Mouse (Mus musculus): ENCODE measurements around the gene Opa3. TPM values are rescaled to one million over a fixed set of nuclear protein-coding genes. Genes with fewer than 3 reads are reported as not detected.
A peak's percentile ranks its signal among the peaks of the same experiment; 100 is the strongest.
"Not testable (repeated sequence)": the region's sequence is repeated elsewhere in the genome, so short reads cannot be mapped to it uniquely, and the experiment has no call there.

Opa3 gene
- total RNA-seq, 4 experiments from 2014 or later, result 40.2 to 46.7 (median 43.1) TPM

DNA sequence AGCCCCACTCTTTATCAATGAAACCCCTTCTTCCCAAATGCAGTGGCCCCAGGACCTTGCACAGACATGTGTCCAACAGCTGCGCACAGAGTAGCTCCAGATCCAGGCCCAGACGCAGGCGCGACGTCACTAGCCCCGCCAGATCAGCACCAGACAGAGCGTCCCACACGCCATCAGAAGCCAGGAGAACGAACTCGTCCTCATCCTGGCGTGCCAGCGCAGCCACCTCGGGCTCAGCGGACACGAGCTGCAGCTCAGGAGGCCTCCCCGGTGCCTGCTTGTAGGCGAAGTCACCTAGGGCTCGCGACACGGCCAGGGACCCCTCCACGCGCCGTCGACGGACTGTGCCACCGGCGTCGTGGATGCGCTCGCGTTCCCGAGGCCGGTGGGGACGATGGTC lies 50.9 kb downstream of the Opa3 start:
- no peak for DNase-seq (ENCODE audit: low spot score in 2 of 2)

DNA sequence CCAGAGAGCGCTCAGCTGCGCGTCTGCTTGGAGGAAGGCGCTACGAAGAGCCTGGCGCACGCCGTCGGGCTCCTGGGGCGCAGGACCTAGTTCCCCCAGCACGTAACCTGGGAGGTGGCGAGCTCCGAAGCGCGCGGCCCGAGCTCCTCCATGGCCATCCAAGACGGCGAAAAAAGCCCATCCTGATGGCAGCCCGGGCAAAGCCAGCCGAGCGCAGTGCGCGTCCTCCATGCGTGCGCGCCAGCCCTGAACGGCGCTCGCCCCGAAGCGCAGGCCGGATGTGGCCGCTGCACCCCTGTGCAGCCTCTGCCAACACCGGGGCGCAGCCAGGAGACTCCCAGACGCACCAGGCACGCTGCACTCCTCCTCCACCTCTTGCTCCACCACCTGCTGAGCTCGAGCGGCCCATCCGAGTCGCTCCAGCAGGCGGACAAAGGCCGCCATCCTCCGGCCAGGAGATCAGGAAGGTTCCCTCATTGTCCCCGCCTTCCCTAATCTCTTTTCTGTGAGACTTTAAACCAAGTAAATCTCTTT lies 51.5 kb downstream of the Opa3 start, which contains the start of gene Ppm1n:
TSS of gene Ppm1n (minus strand) at position 484 of the 534 bp plus-strand sequence.
- DNase-seq (ENCODE audit: low spot score in 2 of 2), result no peak

DNA sequence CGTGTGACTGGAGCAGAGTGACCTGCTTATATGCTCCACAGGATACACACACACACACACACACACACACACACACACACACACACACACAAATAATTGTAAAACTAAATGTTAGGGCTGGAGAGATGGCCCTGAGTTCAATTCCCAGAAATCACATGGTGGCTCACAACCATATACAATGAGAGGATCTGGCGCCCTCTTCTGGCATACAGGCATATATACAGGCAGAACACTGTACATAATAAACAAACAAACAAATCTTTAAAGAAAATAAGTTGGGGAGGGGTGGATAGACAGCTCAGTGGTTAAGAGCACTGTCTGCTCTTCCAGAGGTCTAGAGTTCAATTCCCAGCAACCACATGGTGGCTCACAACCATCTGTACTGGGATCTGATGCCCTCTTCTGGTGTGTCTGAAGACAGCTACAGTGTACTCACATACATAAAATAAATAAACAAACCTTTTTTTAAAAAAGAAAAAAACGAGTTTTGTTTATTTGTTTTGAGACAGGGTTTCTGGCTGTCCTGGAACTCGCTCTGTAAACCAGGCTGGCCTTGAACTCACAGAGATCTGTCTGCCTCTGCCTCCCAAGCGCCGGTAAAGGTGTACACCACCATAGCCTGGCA lies 53.7 kb downstream of the Opa3 start:
- not testable (repeated sequence) for DNase-seq (ENCODE audit: low spot score in 2 of 2)

DNA sequence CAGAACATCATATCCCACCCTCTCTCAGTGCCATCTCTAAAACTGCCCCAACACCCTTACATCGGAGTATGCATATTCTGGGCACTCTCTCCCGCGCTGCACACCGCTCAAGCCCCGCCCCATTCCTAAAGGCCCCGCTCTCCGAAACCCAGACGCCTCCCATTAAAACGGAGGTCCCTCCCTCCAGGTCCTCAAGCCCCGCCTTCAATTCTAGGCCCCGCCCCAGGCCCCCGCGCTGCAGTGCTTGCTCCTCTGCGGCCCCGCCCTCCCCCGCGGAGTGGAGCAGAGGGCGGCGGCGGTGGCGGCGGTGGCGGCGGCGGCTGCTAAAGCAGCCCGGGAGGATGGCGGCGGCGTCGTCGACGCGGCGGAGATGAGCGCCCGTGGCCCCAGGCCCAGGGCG lies 54.3 kb downstream of the Opa3 start, which contains the start of gene Rtn2:
TSS of gene Rtn2 (plus strand) at position 240 of the 400 bp plus-strand sequence.
- DNase-seq (ENCODE audit: low spot score in 2 of 2), result peak; percentile 56 to 75

DNA sequence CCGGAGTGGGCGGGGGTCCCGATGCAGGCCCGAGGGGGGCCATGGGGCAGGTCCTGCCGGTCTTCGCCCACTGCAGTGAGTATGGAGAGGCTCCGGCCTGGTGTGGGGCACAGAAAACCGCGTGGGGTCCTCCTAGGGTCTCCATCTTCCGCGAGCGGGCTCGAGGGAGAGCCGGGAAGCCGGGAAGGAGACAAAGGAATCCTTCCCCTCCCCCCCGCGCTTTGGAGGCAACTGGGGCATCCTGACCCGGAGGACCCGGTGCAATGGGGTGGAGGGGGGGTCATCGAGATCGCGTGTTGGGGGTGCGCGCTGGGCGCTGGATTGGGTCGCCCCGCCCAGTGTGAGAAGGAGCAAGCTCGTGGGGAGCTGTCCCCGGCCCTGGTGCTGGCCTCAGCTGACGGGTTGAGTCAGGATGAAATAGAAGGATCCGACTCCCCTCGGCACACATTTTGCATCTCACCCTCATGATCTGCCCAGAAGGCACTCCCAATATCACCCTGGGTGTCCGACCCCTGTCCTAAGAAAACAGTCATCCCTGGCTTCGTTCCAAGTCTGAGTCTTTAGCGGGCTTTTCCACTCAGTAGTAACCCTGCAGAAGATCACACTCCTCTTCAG lies 54.8 kb downstream of the Opa3 start:
- DNase-seq (ENCODE audit: low spot score in 2 of 2), result peak in 1 of 2 experiments; percentile 50

DNA sequence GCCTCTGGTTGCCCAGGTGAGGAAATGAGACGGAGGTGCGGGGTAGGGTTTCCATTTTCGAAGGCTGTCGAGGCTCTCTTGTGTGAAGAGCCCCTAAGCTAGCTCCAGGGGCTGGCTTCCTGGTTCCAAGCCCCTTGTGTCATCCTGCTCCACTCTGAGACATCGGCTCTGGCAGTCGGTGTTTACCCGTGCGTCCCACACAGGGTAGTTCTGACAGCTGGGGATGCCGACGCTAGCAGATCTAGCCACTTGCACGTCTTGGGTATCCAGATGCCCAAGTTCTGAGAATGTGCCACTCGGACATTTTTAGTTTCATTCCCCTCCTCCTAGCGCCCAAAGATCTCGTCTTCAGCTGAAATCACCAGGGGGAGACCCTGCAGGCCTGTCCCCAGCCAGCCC lies 55.3 kb downstream of the Opa3 start:
- DNase-seq (ENCODE audit: low spot score in 2 of 2), result no peak

DNA sequence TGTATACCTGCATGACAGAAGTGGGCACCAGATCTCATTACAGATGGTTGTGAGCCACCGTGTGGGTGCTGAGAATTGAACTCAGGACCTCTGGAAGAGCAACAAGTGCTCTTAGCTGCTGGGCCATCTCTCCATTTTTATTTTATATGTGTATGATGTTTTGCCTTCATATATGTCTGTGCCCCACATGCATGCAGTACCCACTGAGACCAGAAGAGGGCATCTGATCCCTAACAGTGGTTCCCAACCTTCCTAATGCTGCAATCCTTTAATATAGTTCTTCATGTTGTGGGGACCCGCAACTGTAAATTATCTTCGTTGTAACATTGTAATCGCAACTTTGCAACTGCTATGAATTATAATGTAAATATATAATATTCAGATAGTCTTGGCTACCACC lies 56.6 kb downstream of the Opa3 start:
- peak in 1 of 2 experiments; percentile 34 for DNase-seq (ENCODE audit: low spot score in 2 of 2)

DNA sequence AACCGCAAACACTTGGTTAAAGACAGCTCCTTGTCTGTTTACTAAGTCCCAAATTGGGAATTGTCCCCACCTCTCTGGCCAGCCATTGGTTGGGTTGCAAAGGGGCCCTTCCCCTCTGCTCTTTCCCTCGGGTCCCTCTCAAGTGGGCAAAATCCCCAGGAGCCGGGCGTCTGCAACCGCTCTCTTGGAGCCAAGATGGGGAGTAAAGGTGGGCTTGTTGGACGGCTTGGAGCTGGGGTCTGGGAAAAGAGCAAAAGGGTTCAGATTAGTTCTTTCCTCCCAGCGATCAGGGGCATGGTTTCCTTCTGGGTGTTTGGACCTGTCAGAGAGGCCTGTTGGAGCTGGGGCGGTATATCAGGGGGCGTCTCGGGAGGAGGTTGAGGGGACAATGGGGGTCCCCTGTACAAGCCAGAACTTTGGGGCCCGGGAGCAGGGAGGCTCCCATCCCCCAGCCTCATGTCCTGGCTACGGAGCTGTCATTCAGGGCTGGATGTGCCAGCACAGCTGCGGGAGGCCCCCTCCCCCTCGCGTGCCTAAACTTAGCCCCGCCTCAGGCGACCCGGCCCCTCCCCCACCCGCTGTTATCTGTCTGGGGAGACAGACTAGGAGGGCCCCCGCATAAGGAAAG lies 62.9 kb downstream of the Opa3 start:
- DNase-seq (ENCODE audit: low spot score in 2 of 2), result no peak

DNA sequence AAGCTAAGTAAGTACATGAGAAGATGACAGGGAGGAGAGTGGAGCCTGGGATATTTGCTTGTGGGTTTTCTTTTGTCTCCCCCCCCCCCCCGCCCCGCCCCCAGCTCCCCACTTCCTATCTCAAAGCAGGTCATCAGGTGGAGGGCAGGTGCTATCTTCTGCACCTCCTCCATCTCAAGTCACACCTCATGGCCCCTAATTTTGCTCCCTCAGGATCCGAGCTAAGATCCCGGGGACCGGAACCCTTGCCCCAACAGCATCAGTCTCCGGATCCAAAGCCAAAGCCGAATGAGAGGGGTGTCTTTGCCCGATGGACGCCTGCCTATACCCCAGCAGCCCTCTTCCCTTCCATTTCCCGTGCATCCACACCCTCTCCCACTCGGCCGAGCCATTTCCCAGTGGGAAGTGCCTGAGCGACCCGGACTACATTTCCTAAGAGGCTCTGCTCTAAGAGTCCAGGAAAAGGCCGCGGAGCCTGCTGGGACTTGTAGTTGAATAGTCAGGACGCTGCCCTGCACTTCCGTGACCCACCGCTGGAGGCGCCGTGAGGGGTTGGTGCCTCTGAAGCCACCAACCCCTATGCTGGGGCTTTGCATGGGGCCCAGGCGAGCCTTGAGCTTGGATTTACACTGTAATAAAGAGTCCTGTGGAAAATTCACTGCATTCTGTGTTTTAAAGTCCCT lies 67.5 kb downstream of the Opa3 start:
- peak; percentile 92 to 98 for DNase-seq (ENCODE audit: low spot score in 2 of 2)

DNA sequence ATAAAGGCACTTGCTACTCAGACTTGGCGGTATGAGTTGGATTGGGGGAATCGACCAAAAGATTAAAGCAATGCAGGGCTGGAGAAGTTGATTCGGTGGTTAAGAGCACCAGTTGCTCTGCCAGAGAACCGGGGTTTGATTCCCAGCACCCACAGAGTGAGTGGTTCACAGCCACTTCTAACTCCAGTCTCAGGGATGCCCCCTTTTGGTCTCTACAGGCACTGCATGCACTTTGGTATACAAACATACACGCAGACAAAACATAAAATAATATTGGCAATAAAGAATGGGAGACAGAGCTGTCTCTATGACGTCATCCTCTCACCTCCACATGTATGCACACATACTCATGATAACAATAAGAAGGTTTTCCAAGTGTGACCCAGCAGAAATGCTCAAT lies 68.9 kb downstream of the Opa3 start:
- no peak for DNase-seq (ENCODE audit: low spot score in 2 of 2)

DNA sequence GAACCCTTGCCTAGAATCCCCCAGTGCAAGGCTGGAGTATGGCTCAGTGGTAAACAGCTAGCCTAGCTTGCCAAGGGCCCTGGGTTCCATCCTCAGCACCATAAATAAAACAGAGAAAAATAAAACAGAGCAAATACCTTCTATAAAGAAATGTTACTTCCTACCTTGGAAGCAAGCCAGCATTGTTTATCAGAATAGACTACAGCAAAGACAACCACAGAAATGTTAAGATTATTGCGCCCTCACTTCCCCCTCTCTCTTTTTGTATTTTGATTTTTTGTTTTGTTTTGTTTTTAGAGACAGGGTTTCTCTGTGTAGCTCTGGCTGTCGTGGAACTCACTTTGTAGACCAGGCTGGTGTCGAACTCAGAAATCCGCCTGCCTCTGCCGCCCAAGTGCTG lies 69.7 kb downstream of the Opa3 start:
- DNase-seq (ENCODE audit: low spot score in 2 of 2), result no peak

DNA sequence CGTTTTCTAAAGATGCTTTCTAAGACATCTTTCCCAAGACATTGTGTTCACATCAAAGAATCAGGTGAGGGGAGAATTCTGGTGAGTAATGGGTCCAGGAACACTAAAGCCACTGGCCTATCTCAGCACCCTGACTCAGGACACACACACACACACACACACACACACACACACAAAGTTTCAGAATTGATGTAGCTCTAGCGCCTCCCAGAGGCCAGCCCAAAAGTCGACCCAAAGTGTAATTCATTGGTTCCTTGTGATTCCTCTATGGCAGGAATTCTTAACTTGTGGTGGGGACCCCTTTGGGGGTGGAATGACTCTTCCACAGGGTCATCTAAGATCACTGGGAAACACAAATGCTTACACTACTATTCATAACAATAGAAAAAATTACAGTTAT lies 71.1 kb downstream of the Opa3 start:
- DNase-seq (ENCODE audit: low spot score in 2 of 2), result no peak

DNA sequence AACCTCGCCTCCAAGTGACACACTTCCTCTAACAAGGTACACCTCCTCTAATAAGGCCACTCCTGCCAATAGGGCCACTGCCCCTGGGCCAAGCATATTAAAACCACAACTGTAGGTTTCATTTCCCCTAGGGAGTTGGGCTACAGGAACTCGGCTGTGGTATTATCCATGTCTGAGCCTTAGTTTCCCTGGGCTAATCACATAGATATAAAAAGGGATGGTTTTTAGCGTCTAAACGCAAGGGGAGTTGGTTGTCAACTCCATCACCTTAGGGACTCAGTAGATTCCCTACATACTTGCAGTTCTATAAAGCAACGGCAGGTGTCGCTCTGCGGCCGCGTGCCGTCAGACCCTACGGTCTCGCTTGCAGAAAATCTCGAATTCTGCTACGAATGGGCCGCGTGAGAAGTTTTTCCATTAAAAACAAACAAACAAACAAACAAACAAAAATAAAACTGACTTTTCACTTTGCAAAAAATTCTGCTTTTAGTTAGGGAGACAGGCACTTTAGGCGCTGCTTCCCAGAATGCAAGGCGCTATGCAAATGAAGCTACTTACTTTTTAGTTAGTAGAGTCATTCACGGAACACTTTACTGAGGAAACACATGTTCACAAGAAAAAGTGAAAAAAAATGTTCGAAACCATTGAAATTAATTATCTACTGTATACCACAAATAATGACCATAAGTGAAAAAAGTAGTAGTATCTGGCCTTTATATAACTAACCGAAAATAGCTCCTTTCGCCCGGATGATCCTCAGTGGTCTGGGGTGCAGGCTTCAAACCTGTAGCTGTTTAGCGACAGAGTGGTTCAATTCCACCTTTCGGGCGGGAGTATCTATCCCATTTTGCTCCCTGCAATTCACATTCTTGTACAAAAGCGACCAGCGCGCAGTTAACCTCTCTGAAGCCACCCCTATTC lies 72.6 kb downstream of the Opa3 start:
- DNase-seq (ENCODE audit: low spot score in 2 of 2), result peak; percentile 66 to 77

DNA sequence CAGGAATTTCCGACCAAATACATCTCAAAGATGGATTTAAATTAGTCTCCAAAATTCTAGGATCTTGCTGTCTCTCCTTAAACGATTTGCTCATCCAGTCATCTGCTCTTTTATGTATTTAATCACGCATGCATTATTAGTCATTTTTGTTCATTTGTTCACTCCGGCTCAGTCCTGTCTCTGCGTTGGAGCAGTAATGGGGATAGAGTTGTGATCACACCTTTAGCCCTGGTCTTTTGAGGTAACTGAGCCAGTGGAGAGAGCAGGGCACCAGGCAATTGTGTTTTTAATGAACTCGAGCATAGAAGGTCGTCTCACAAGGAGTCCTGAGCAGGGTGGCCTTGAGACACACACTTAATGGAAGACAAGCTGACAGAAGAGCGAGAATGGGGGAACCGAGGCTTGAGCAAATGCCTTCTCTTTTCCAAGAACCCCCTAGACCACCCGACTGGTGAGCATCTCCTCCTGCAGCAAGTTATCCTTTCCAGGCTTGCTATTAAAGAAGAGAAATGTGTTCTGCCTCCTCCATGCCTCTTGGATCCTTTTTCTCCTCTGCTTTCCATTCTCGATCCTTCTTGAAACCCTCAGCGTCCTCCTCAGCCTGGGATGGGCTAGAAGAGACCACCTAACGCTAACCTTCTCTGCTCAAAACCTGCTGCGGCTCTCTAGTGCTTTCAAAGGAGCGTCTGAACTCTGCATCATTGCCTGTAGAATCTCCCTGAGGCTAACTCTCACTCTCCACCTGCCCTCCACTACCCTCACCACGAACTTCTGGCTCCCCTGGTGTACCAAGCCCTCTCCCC lies 73.5 kb downstream of the Opa3 start:
- DNase-seq (ENCODE audit: low spot score in 2 of 2), result no peak

DNA sequence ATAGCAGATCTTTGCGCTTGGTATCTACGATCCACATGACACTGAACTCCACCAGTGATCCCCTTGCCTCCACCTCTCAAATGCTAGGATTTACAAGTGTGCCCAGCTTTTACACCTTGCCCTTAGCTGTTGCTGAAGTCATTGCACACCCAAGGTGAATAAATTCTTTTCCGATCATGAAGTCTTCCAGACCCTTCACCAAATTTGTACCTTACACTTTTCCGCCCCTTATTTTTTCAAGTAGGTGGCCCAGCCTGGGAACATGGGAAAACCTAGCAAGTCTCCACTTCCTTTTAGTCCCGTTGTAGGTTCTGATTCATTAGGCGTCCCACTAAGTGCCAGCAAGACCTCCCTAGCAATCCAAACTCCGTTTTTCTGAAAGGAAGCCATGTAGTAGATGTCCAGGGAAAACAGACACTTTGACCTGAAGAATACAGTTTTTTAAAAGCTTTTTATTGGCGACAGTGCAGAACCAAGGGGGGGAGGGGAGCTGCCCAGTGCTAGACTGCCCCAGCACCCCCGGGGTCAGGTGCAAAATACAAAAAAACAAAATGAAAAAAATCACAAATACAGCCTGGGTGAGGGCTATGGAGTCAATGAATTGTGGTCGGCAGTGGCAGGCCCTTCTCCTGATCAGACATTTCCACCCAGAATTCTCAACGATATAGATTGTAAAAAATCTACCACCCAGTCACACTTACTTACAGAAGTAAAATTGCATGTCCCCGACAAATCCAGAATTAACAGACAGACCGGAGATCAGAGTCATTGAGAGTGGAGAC lies 74.3 kb downstream of the Opa3 start:
- DNase-seq (ENCODE audit: low spot score in 2 of 2), result no peak

DNA sequence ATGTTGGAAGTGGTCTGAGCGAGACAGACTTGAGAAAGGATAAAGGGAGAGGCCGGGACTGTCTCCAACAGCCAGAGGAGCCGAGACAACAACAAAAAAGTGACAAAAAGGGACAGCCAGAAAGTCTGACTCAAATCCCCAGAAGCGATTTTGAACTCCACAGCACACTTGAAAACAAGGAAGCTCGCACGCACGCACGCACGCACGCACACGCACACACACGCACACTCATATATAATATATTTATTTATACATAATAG lies 74.8 kb downstream of the Opa3 start:
- DNase-seq (ENCODE audit: low spot score in 2 of 2), result no peak

DNA sequence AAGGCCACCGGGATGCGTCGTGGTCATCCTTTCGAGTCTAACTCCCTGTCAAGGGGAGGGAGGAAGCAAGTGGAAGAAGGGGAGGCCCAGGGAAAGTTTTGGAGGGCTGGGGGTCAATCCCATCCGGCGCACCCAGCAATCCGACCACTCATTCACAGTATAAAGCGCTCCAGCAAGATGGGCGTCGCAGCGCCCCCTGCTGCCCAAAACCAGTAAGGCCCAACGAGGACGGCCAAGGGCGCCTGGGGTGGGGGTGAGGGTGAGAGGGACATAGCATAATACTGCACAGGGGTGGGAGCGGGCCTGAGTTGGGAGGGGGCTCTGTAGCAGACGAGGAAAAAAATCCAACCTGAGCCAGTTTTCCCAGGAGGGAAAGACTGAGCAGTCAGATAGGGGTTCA lies 75.6 kb downstream of the Opa3 start:
- DNase-seq (ENCODE audit: low spot score in 2 of 2), result peak in 1 of 2 experiments; percentile 71

DNA sequence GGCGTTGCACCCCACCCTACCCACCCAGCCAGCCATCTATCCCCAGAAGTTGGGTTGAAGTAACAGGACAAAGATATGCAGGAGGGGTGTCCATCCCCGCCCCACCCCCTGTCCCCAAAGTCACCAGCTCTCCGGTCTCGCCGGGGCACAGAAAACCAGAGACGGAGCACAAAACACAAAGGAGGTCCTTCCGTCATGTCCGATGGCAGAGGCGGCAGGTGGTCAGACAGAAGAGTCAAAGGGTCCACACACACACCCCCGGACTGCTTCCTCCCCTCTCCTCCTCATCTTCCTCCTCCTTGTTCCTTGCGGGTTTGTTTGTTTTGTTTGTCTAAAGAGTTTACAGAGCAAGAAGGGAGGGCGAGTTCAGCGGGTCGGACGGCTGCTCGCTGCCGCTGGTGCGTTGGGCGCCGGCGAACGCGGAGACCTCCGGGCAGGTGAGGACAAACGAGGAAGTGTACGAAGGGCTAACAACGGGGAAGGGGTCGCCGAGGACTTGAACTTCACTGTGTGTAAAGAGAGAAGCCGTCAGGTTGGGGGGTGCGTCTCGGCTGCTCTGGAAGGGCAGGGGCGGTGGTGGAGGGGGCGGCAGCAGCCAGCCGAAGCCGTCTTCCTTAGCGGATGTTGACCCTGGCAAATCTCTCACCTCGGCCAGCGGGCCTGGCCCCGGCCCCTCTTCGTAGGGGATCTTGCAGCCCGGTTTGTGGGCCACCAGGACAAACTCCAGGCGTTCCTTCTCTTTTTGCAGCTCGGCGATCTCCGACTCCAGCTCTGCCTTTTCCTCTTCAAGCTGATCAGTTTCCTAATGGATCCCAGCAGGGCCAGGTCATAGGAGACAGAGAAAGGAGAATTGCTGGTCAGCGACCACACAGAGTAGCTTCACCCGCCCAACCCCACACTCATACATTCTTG lies 76.6 kb downstream of the Opa3 start:
- DNase-seq (ENCODE audit: low spot score in 2 of 2), result no peak

DNA sequence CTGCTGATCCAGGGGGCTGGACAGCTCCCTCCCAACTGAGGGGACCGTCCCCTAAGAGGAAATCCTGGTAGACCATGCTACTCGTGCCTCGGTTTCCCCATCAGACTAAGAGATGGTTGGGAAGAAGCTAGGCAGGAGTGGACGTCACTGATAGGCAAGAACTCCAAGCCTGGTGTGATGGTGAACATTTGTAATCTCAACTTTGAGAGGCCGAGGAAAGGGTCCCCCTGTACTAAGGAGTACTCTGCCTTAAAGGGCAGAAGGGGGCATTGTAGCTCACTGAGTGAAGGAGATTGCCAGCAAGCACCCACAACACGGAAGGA lies 77.2 kb downstream of the Opa3 start:
- DNase-seq (ENCODE audit: low spot score in 2 of 2), result no peak

Data from left cerebral cortex, adult 8-10 months (tissue).